Mouse (Mus musculus) CH12.LX (cell line): ENCODE measurements around the gene P2rx7.

Experiments
- CTCF ChIP-seq, 2 experiments: IDR thresholded peaks in 1 of 2; conservative IDR thresholded peaks in 1 of 2; 2 replicates each; pipeline ENCODE4 v1.5.1; 2011 to 2012; ENCODE audit warnings: low read depth in 2 of 2, low read length in 2 of 2, improper control_type of control experiment in 1 of 2, inconsistent platforms in 1 of 2, mild to moderate bottlenecking in 1 of 2, moderate library complexity in 1 of 2
- EP300 ChIP-seq: IDR thresholded peaks from 2 replicates; pipeline ENCODE4 v1.6.1; 2011; ENCODE audit warnings: low read length, improper control_type of control experiment
- RAD21 ChIP-seq: IDR thresholded peaks from 2 replicates; pipeline ENCODE4 v1.6.1; 2011; ENCODE audit warnings: low read depth, mild to moderate bottlenecking, low read length, improper control_type of control experiment, moderate library complexity
- ZNF384 ChIP-seq: IDR thresholded peaks from 2 replicates; pipeline ENCODE4 v1.6.1; 2012; ENCODE audit warnings: low read depth, low read length, improper control_type of control experiment, inconsistent platforms

GRCm38 (mm10) chr5:122708819-122709218 is 65.1 kb downstream of the P2rx7 start:
- TF ChIP-seq RAD21: no peak
- no peak for TF ChIP-seq ZNF384
- TF ChIP-seq CTCF (conservative IDR thresholded peaks at IDR 0.05 in 1 of 2, IDR thresholded peaks at IDR 0.05 in 1 of 2; ENCODE audit: low read depth in 2 of 2, low read length in 2 of 2): no peak
- TF ChIP-seq EP300: no peak
